Mouse (Mus musculus) midbrain, postnatal 0 days (tissue): Measurements from ENCODE around the gene Esrrb. TPM values are rescaled to one million over a fixed set of nuclear protein-coding genes. Genes with fewer than 3 reads are reported as not detected.

ENCODE experiments used
- ATAC-seq: fragments of 200-750 bp; cut with Nextera tagmentation; 2 replicates; pipeline ENCODE4 v1.8.0; 2017; ENCODE audit warnings: moderate number of reproducible peaks, mild to moderate bottlenecking, moderate TSS enrichment, moderate library complexity; ENCODE audit not compliant: low FRiP score
- DNase-seq: peaks from one replicate; pipeline ENCODE4 v3.0.0-alpha.2; 2015; ENCODE audit warnings: low spot score
- H3K27ac ChIP-seq: fragments of 300-500 bp; sonication (generic); 2 replicates; pipeline ENCODE4 v1.5.1; 2014; ENCODE audit warnings: low read depth, mild to moderate bottlenecking, low read length, mixed read lengths
- H3K27me3 ChIP-seq: fragments of 300-500 bp; sonication (generic); 2 replicates; pipeline ENCODE4 v1.6.1; 2014; ENCODE audit warnings: low read length, control low read depth, mixed read lengths; ENCODE audit not compliant: insufficient read depth
- H3K36me3 ChIP-seq: fragments of 300-500 bp; sonication (generic); 2 replicates; pipeline ENCODE4 v1.6.1; 2014; ENCODE audit warnings: low read length, control low read depth, mixed read lengths; ENCODE audit not compliant: insufficient read depth
- H3K4me1 ChIP-seq: fragments of 300-500 bp; sonication (generic); 2 replicates; pipeline ENCODE4 v1.6.1; 2014; ENCODE audit warnings: mild to moderate bottlenecking, control low read depth, antibody characterized with exemption, low read length, mixed read lengths; ENCODE audit not compliant: insufficient read depth
- H3K4me2 ChIP-seq: fragments of 300-500 bp; sonication (generic); 2 replicates; pipeline ENCODE4 v1.6.1; 2014; ENCODE audit warnings: low read depth, mild to moderate bottlenecking, low read length, mixed read lengths; ENCODE audit not compliant: poor library complexity, severe bottlenecking
- H3K4me3 ChIP-seq: fragments of 300-500 bp; sonication (generic); 2 replicates; pipeline ENCODE4 v1.5.1; 2014; ENCODE audit warnings: low read depth, mild to moderate bottlenecking, low read length, moderate library complexity
- H3K9ac ChIP-seq: fragments of 300-500 bp; sonication (generic); replicated peaks from 2 replicates; pipeline ENCODE4 v1.6.1; 2014; ENCODE audit warnings: mild to moderate bottlenecking, low read length, moderate library complexity, mixed read lengths; ENCODE audit not compliant: poor library complexity, severe bottlenecking
- H3K9me3 ChIP-seq: fragments of 300-500 bp; sonication (generic); 2 replicates; pipeline ENCODE4 v1.6.1; 2016; ENCODE audit warnings: low read length, control low read depth
- CTCF ChIP-seq: IDR thresholded peaks from 2 replicates; pipeline ENCODE4 v1.5.1; 2016; ENCODE audit warnings: antibody characterized with exemption, mild to moderate bottlenecking
- WGBS: fragments of 180-500 bp; shearing (Covaris S2); extraction: QIAGEN DNeasy Blood & Tissue Kit; methylation state at CpG from one replicate; pipeline ENCODE4 v1.1.7; 2014; 5-methylcytosine and 5-hydroxymethylcytosine counted together
- polyA plus RNA-seq: library from polyadenylated mRNA; unstranded; fragments of >200 nt; fragmentation: Nextera tagmentation; extraction: Ambion mirVana; gene quantifications from 2 replicates; pipeline ENCODE4 v1.2.1, GENCODE M21; 2015
- total RNA-seq: library from RNA; depleted of rRNA; stranded (reverse); fragments of >200 nt; gene quantifications from 2 replicates; pipeline ENCODE4 v1.2.3, GENCODE M21; 2014

Gene Esrrb
- total and polyA plus RNA-seq, 2 experiments from 2014 or later: 3.3 to 11.6 TPM

DNA sequence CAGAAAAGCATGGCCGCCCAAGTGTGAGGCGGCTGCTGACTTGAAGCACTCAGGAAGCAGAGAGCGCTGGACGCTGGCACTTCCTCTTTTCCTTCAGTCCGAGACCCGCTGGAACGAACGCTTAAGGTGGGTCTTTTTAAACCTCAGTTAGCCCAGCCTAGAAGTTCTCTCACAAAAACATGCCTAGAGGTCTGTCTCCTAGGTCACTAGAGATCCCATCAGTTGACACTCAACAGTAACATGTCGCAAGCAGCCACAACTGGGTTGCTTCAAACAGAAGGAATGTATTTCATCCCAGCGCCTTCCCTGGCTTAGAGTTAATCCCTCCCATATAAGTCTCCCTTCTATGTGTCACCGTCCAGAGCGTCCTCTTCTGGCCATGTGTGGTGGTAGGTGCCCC, 33.9 kb downstream of the Esrrb start:
- no peak for ATAC-seq
- Histone ChIP-seq H3K4me1 (no peaks in the 10 kb centered on the region), H3K27me3 (no peaks in the 10 kb centered on the region), H3K36me3 (no peaks in the 10 kb centered on the region), H3K4me3 (no peak overlapping the region), H3K9me3 (no peaks in the 10 kb centered on the region), H3K4me2 (no peak overlapping the region), H3K9ac (no peak overlapping the region), H3K27ac (no peak overlapping the region)
- DNase-seq: no peak
- 94% methylated on average over 12 of the region's 12 CpGs for WGBS
- no peak for TF ChIP-seq CTCF

DNA sequence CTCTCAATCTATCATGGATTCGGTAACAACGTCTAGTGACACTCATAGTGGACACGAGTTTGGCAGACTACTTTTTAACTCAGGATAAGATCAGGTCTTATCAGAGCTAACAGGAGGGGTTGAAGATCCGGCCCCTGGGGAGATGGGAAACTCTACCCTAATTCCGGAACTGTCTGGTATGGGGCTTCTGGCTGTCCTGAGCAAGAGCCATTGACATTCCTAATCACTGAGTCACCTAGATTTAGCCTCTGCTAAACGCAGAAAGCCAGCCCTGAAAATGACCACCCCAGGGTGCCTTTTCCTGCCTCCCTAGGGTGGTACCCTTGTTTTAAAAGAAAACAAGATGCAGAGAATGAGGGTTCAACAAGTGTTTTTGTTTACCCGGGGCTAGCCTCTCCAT, 34.4 kb downstream of the Esrrb start:
- no peak for TF ChIP-seq CTCF
- Histone ChIP-seq H3K4me3 (no peak overlapping the region), H3K27ac (no peak overlapping the region), H3K27me3 (no peaks in the 10 kb centered on the region), H3K9me3 (no peaks in the 10 kb centered on the region), H3K36me3 (no peaks in the 10 kb centered on the region), H3K4me2 (no peak overlapping the region), H3K9ac (no peak overlapping the region), H3K4me1 (no peaks in the 10 kb centered on the region)
- WGBS: 63% methylated on average over 7 of the region's 7 CpGs
- DNase-seq (no peak), ATAC-seq (no peak)

GRCm38 (mm10) chr12:86398762-86399161, 37.8 kb downstream of the Esrrb start:
- Histone ChIP-seq H3K4me2 (no peak overlapping the region), H3K36me3 (no peaks in the 10 kb centered on the region), H3K9ac (no peak overlapping the region), H3K4me3 (no peak overlapping the region), H3K4me1 (no peaks in the 10 kb centered on the region), H3K9me3 (no peaks in the 10 kb centered on the region), H3K27me3 (0 out of 2 replicates have a peak, but pooled peaks cover 7% of the 10 kb centered on the region), H3K27ac (no peak overlapping the region)
- DNase-seq: no peak
- ATAC-seq: no peak
- WGBS: 21% methylated on average over 8 of the region's 8 CpGs
- TF ChIP-seq CTCF: no peak

DNA sequence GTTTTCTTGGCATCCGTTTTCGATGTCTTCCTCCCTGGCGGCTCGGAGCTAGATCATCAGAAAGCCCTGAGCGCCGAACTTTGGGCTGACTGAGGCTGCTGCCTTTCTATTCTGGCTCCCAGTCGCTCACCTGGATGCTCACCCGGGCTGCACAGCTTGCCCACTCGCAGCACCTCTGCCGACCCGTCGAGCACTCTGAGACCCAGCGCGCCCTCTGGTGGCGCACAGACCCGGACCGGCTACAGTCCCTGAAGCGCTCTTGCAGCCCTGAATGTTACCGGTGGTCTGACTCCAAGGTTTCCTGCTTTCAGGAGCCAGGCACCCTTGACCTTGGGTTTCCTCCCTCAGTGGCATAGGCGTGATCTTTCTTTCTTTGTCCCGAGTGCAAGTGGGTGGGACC, 41.8 kb downstream of the Esrrb start:
- Histone ChIP-seq H3K9me3 (no peaks in the 10 kb centered on the region), H3K27me3 (0 out of 2 replicates have a peak, but pooled peaks cover 7% of the 10 kb centered on the region), H3K4me1 (no peaks in the 10 kb centered on the region), H3K4me2 (peak overlapping the region; percentile 44), H3K4me3 (no peak overlapping the region), H3K36me3 (no peaks in the 10 kb centered on the region), H3K9ac (no peak overlapping the region), H3K27ac (no peak overlapping the region)
- peak; percentile 95 for TF ChIP-seq CTCF
- DNase-seq: peak; percentile 79
- 7% methylated on average over 21 of the region's 21 CpGs for WGBS
- no peak for ATAC-seq

DNA sequence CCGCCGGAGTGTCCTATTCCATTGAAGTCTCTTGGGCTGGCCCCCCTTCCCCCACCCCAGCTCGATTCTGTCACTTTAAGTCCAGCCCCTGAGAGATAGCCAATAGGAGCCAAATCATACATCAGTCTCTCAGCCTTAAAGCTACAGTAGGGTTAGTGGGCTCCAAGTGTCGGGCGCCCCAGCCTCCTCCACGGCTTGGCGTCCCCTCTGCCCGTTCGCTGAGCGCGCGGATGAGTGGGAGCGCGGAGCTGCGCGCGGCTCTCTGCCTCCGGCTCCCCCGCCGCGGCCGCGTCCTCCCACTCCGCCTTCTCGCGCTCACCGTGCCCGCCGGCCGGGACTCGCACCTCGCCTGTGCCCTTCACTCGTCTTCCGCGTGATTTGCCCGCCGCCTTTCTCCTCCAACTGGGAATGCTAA, 60.6 kb downstream of the Esrrb start:
- no peaks in the 10 kb centered on the region for H3K9me3 ChIP-seq
- no peaks in the 10 kb centered on the region for H3K36me3 ChIP-seq
- H3K9ac ChIP-seq: peak overlapping the region; percentile 46
- peak; percentile 77 for DNase-seq
- H3K4me2 ChIP-seq: peak overlapping the region; percentile 94
- TF ChIP-seq CTCF: no peak
- peak; percentile 80 for ATAC-seq
- peaks cover 63% of the 10 kb centered on the region for H3K27me3 ChIP-seq
- 1% methylated on average over 37 of the region's 37 CpGs for WGBS
- H3K4me3 ChIP-seq: peak overlapping the region; percentile 52
- peaks cover 4% of the 10 kb centered on the region; the same call in 1 of the 2 replicates for H3K4me1 ChIP-seq
- no peak overlapping the region for H3K27ac ChIP-seq

DNA sequence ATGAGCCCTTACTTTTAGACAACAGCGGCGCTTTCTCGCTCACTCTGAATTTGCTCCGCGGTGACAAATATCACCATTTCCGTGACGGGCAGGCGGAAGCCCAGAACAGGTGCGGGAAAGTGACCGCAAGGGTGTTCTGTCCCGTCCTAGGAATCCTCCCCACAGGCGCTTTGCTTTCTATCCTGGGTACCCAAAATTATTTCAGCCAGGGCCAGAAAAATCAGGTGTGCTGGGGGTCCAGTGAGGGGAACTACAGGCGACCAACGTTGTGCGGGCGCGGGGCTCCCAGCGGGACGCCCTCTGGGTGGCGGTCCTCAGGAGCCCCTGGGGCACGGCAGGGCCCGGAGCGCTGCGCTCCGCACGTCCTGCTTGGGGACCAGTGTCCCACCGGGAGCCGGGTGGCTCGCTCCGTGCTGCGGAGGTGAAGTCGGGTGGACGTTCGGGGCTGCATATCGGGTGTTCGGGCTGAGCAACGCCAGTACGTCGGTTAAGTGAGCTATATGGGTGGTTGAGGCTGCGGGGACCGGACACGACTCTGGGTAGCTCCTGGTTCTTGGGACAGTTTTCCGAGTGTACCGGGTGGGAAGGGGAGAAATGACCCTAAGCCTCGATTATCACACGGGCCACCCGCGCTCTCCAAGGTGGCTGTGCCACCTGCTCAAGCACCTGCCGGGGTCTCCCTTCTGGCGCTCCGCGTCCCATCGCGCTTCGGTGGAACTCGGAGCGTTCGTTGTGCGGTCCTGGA, 61.4 kb downstream of the Esrrb start:
- peak overlapping the region; percentile 94 for H3K4me2 ChIP-seq
- no peaks in the 10 kb centered on the region for H3K36me3 ChIP-seq
- H3K9ac ChIP-seq: no peak overlapping the region
- no peaks in the 10 kb centered on the region for H3K9me3 ChIP-seq
- no peak for TF ChIP-seq CTCF
- no peak for ATAC-seq
- H3K4me1 ChIP-seq: peaks cover 4% of the 10 kb centered on the region; the same call in 1 of the 2 replicates
- peaks cover 63% of the 10 kb centered on the region for H3K27me3 ChIP-seq
- DNase-seq: no peak
- H3K4me3 ChIP-seq: peak overlapping the region; percentile 52
- WGBS: 1% methylated on average over 59 of the region's 59 CpGs
- no peak overlapping the region for H3K27ac ChIP-seq
